Mouse (Mus musculus) liver, postnatal 0 days (tissue): Measurements from ENCODE around the gene Ctsw. TPM values are rescaled to one million over a fixed set of nuclear protein-coding genes. Genes with fewer than 3 reads are reported as not detected.

ENCODE experiments used
- ATAC-seq: fragments of 200-750 bp; cut with Nextera tagmentation; 2 replicates; pipeline ENCODE4 v1.8.0; 2017; ENCODE audit warnings: mild to moderate bottlenecking, moderate library complexity
- DNase-seq: peaks from one replicate; pipeline ENCODE4 v3.0.0-alpha.2; 2016
- H3K27ac ChIP-seq: fragments of 300-500 bp; sonication (generic); 2 replicates; pipeline ENCODE4 v1.5.1; 2014; ENCODE audit warnings: antibody characterized with exemption, moderate library complexity, mild to moderate bottlenecking, low read depth
- H3K27me3 ChIP-seq: fragments of 300-500 bp; sonication (generic); 2 replicates; pipeline ENCODE4 v1.6.1; 2014; ENCODE audit warnings: low read length, control low read depth, mixed read lengths; ENCODE audit not compliant: insufficient read depth
- H3K36me3 ChIP-seq: fragments of 300-500 bp; sonication (generic); replicated peaks from 2 replicates; pipeline ENCODE4 v1.6.1; 2014; ENCODE audit warnings: mild to moderate bottlenecking, control low read depth, low read length, moderate library complexity, mixed read lengths; ENCODE audit not compliant: insufficient read depth
- H3K4me1 ChIP-seq: fragments of 300-500 bp; sonication (generic); 2 replicates; pipeline ENCODE4 v1.6.1; 2014; ENCODE audit warnings: antibody characterized with exemption, mild to moderate bottlenecking, control low read depth; ENCODE audit not compliant: insufficient read depth
- H3K4me2 ChIP-seq: fragments of 300-500 bp; sonication (generic); 2 replicates; pipeline ENCODE4 v1.6.1; 2014; ENCODE audit warnings: low read depth, mild to moderate bottlenecking, low read length, moderate library complexity, mixed read lengths
- H3K4me3 ChIP-seq: fragments of 300-500 bp; sonication (generic); 2 replicates; pipeline ENCODE4 v1.5.1; 2014; ENCODE audit warnings: low read depth, low read length
- H3K9ac ChIP-seq: fragments of 300-500 bp; sonication (generic); replicated peaks from 2 replicates; pipeline ENCODE4 v1.6.1; 2014; ENCODE audit warnings: mild to moderate bottlenecking, moderate library complexity
- H3K9me3 ChIP-seq: fragments of 300-500 bp; sonication (generic); 2 replicates; pipeline ENCODE4 v1.6.1; 2016; ENCODE audit warnings: mild to moderate bottlenecking, control low read depth, low read length, mixed read lengths
- CTCF ChIP-seq: sonication (generic); IDR thresholded peaks from 2 replicates; pipeline ENCODE4 v1.5.1; 2016; ENCODE audit warnings: antibody characterized with exemption, low read depth
- EP300 ChIP-seq: IDR thresholded peaks from 2 replicates; pipeline ENCODE4 v1.6.1; 2016; ENCODE audit warnings: antibody characterized with exemption, low read depth, mild to moderate bottlenecking
- WGBS: fragments of 180-500 bp; shearing (Covaris S2); extraction: QIAGEN DNeasy Blood & Tissue Kit; methylation state at CpG from one replicate; pipeline ENCODE4 v1.1.7; 2014; ENCODE audit not compliant: insufficient replicate concordance; 5-methylcytosine and 5-hydroxymethylcytosine counted together
- polyA plus RNA-seq: library from polyadenylated mRNA; unstranded; fragments of >200 nt; fragmentation: Nextera tagmentation; extraction: Ambion mirVana; gene quantifications from 2 replicates; pipeline ENCODE4 v1.2.1, GENCODE M21; 2015

The Ctsw gene
- polyA plus RNA-seq, 1 experiment from 2014 or later: 1.9 TPM

- H3K27ac ChIP-seq: no peak overlapping the region
- ATAC-seq: no peak
- H3K36me3 ChIP-seq: peaks cover 31% of the 10 kb centered on the region
- no peak overlapping the region for H3K4me2 ChIP-seq
- H3K4me1 ChIP-seq: peaks cover 11% of the 10 kb centered on the region
- WGBS: 73% methylated on average over 9 of the region's 9 CpGs
- H3K9me3 ChIP-seq: no peaks in the 10 kb centered on the region
- DNase-seq: no peak
- no peak overlapping the region for H3K9ac ChIP-seq
- no peaks in the 10 kb centered on the region for H3K27me3 ChIP-seq
- no peak overlapping the region for H3K4me3 ChIP-seq
- TF ChIP-seq CTCF (no peak), EP300 (no peak)
Observed at GRCm38 (mm10) chr19:5419630-5420029, 48.7 kb downstream of the Ctsw start.

- no peak for ATAC-seq
- no peaks in the 10 kb centered on the region for H3K9me3 ChIP-seq
- 92% methylated on average over 8 of the region's 8 CpGs for WGBS
- peaks cover 31% of the 10 kb centered on the region for H3K36me3 ChIP-seq
- no peak overlapping the region for H3K27ac ChIP-seq
- no peak overlapping the region for H3K4me3 ChIP-seq
- H3K4me1 ChIP-seq: peaks cover 13% of the 10 kb centered on the region
- H3K27me3 ChIP-seq: no peaks in the 10 kb centered on the region
- H3K9ac ChIP-seq: no peak overlapping the region
- no peak for TF ChIP-seq EP300
- no peak for DNase-seq
- H3K4me2 ChIP-seq: no peak overlapping the region
Observed at GRCm38 (mm10) chr19:5418750-5419466, 49.4 kb downstream of the Ctsw start.

Other genes with a start within 250 kb of the Ctsw start
- gene Pacs1, start 195.4 kb downstream of the Ctsw start, polyA plus RNA-seq: 2.6 and 3.3 TPM in 2 replicates
- gene Sf3b2, start 173.1 kb downstream of the Ctsw start, polyA plus RNA-seq: 80.7 and 93.7 TPM in 2 replicates
- gene Gal3st3, start 170.2 kb downstream of the Ctsw start, polyA plus RNA-seq: not detected in 2 replicates
- not detected in 2 replicates for gene Catsper1, start 132.8 kb downstream of the Ctsw start, polyA plus RNA-seq
- not detected in 2 replicates for gene Cst6, start 118.9 kb downstream of the Ctsw start, polyA plus RNA-seq
- 19.3 and 25.0 TPM in 2 replicates for gene Eif1ad, start 101.8 kb downstream of the Ctsw start, polyA plus RNA-seq
- gene Banf1, start 101.3 kb downstream of the Ctsw start, polyA plus RNA-seq: 158 and 164 TPM in 2 replicates
- 20.8 and 24.0 TPM in 2 replicates for gene Sart1, start 79.8 kb downstream of the Ctsw start, polyA plus RNA-seq
- gene Tsga10ip, start 66.0 kb downstream of the Ctsw start, polyA plus RNA-seq: 0.14 TPM in 1 of 2 replicates, not detected in the other
- 71.5 and 74.2 TPM in 2 replicates for gene Drap1, start 43.5 kb downstream of the Ctsw start, polyA plus RNA-seq
- gene AI837181, start 43.4 kb downstream of the Ctsw start, polyA plus RNA-seq: 15.8 and 16.1 TPM in 2 replicates
- not detected in 2 replicates for gene Fosl1, start 21.0 kb downstream of the Ctsw start, polyA plus RNA-seq
- gene Ccdc85b, start 10.6 kb downstream of the Ctsw start, polyA plus RNA-seq: 1.6 and 2.1 TPM in 2 replicates
- 35.6 and 35.7 TPM in 2 replicates for gene Fibp, start 7.9 kb downstream of the Ctsw start, polyA plus RNA-seq
- 8.1 and 9.2 TPM in 2 replicates for gene Efemp2, start 5.4 kb upstream of the Ctsw start, polyA plus RNA-seq
- gene Mus81, start 19.9 kb upstream of the Ctsw start, polyA plus RNA-seq: 8.6 and 11.9 TPM in 2 replicates
- gene Cfl1, start 21.9 kb upstream of the Ctsw start, polyA plus RNA-seq: 841 and 843 TPM in 2 replicates
- not detected in 2 replicates for gene 1700020D05Rik, start 35.3 kb upstream of the Ctsw start, polyA plus RNA-seq
- 2.6 and 3.0 TPM in 2 replicates for gene Snx32, start 42.0 kb upstream of the Ctsw start, polyA plus RNA-seq
- 0.06 TPM in 1 of 2 replicates, not detected in the other for gene Ovol1, start 92.1 kb upstream of the Ctsw start, polyA plus RNA-seq
- gene Ap5b1, start 99.5 kb upstream of the Ctsw start, polyA plus RNA-seq: 3.1 and 3.4 TPM in 2 replicates
- gene Rnaseh2c, start 133.4 kb upstream of the Ctsw start, polyA plus RNA-seq: 78.4 and 79.1 TPM in 2 replicates
- 15.1 and 15.8 TPM in 2 replicates for gene Kat5, start 141.7 kb upstream of the Ctsw start, polyA plus RNA-seq
- 21.3 and 22.6 TPM in 2 replicates for gene Rela, start 169.0 kb upstream of the Ctsw start, polyA plus RNA-seq
- gene Sipa1, start 195.2 kb upstream of the Ctsw start, polyA plus RNA-seq: 14.1 and 15.3 TPM in 2 replicates
- 10.4 and 12.5 TPM in 2 replicates for gene Map3k11, start 220.2 kb upstream of the Ctsw start, polyA plus RNA-seq
- 5.2 and 5.6 TPM in 2 replicates for gene Pcnx3, start 220.4 kb upstream of the Ctsw start, polyA plus RNA-seq
- 0.17 and 0.18 TPM in 2 replicates for gene Kcnk7, start 235.9 kb upstream of the Ctsw start, polyA plus RNA-seq